ENCODE assay signal across 15 mouse cellular contexts in genomic region chr5:148822772-148823171, GRCm38 (mm10).
"Had no signal": no experiment of that assay in that cellular context is flagged by ENCODE, and none has a peak within 500 bp of the region (broad histone marks: within the 10 kb centered on the region; RNA-seq: fewer than 3 reads in every experiment).

No protein-coding gene starts in this region.

- H3K36me3 ChIP-seq: kidney, embryonic 15.5 days; limb, embryonic 12.5 days; liver, embryonic 13.5 days; lung, embryonic 15.5 days; midbrain, embryonic 12.5 days; neural tube, embryonic 15.5 days had no signal

- H3K9ac ChIP-seq: kidney, embryonic 15.5 days; limb, embryonic 12.5 days; liver, embryonic 13.5 days; liver, postnatal 0 days; lung, embryonic 15.5 days; midbrain, embryonic 12.5 days; neural tube, embryonic 15.5 days had no signal

- H3K27me3 ChIP-seq: neural tube, embryonic 15.5 days had no signal

- DNase-seq: kidney, postnatal 14 days; liver; liver, embryonic 13.5 days; liver, postnatal 0 days; lung, postnatal 14 days; right cerebral cortex, adult 18-20 months; spleen, adult 18-20 months; thymus, adult 18-20 months; thymus, postnatal 14 days had no signal

- H3K4me2 ChIP-seq: kidney, embryonic 15.5 days; limb, embryonic 12.5 days; liver, embryonic 13.5 days; lung, embryonic 15.5 days; midbrain, embryonic 12.5 days; neural tube, embryonic 15.5 days had no signal

- ATAC-seq: liver, postnatal 0 days had no signal

- H3K9me3 ChIP-seq: kidney, embryonic 15.5 days; limb, embryonic 12.5 days; liver, embryonic 13.5 days; lung, embryonic 15.5 days; midbrain, embryonic 12.5 days; neural tube, embryonic 15.5 days had no signal

- H3K27ac ChIP-seq: kidney, embryonic 15.5 days; limb, embryonic 12.5 days; liver, embryonic 13.5 days; lung, embryonic 15.5 days; midbrain, embryonic 12.5 days; neural tube, embryonic 15.5 days had no signal

- H3K4me3 ChIP-seq: kidney, embryonic 15.5 days; limb, embryonic 12.5 days; liver, embryonic 13.5 days; lung, embryonic 15.5 days; midbrain, embryonic 12.5 days; myocyte; neural tube, embryonic 15.5 days had no signal
